Mouse (Mus musculus) embryo, embryonic 9.5 days (tissue): ENCODE results near the gene Mettl21a.
"Not testable (repeated sequence)": the region's sequence is repeated elsewhere in the genome, so short reads cannot be mapped to it uniquely, and the experiment has no call there.

Experiments
- DNase-seq: peaks from one replicate; pipeline ENCODE4 v3.0.0-alpha.2; 2017; ENCODE audit errors: extremely low spot score

Mettl21a gene

DNA sequence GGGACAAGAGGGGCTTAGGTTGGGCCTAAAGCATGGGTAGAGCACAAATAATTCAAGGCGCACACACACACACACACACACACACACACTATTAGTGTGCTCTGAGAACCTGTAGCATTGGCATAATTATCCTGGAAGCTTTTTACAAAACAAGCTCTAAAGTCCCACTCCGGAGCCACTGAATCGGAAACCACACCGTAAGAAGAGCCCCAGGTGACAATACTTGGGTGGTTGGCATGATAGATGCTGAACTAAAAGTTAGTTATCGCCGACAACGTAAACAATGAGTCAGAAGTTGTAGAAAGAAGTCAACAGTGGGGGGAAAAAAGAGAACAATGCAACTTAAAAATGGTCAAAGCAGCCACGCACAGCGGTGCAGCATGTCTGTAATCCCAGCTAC is 2.7 kb downstream of the Mettl21a start:
- DNase-seq: no peak

DNA sequence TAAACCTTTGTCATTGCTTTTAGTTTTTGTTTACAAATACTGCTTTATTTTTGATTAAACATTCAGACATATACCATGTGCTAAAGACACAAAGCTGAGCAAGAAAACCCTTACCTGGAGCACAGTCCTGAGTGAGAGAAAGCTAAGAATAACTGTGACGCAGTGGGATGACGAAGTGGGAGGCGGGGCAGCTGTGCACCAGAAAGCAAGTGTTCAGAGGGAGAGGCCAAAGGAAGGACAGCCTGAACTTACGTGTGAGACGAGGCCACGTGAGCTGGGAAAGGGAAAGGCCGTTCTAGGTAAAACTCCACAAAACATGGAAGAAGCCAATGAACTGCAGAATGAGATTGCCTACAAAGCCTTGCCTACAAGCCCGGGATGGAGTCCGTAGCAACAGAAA is 7.1 kb downstream of the Mettl21a start:
- DNase-seq: no peak

DNA sequence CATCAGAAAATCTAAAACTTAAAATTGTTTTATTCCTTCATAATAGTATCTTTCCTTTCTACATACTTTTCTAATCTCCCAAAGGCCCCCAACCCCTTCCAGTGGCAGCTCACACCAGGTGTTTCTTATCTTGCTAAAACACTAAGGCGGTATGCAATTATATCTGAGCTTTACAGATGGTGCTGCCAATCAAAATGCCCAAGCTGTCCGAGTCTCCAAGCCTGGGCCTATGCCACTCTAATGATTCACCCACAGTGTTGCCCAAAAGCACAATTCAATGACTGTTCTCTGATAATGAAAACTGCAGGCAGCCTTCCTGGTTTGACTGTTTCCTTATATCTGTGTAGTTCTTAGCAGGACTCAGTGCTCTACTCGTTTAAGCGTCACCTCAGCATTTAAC is 7.9 kb downstream of the Mettl21a start:
- no peak for DNase-seq

DNA sequence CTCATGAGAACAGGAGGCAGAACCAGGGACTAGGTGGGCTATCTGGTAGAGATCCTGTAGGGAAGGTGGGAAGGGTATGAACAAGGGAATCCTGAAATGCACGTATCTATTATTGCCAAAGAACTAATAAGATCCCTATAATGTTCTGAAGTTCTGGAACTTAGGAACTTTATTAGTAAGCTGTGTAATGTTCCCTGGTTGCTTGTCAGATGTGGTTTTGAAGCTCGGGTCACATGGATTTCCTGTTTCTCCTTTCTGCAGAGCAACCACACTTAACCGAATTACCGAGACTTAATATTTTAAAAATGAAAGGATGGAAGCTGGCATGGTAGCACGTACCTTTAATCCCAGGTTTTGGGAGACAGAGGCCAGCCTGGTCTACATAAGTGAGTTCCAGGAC is 13.7 kb downstream of the Mettl21a start:
- no peak for DNase-seq

DNA sequence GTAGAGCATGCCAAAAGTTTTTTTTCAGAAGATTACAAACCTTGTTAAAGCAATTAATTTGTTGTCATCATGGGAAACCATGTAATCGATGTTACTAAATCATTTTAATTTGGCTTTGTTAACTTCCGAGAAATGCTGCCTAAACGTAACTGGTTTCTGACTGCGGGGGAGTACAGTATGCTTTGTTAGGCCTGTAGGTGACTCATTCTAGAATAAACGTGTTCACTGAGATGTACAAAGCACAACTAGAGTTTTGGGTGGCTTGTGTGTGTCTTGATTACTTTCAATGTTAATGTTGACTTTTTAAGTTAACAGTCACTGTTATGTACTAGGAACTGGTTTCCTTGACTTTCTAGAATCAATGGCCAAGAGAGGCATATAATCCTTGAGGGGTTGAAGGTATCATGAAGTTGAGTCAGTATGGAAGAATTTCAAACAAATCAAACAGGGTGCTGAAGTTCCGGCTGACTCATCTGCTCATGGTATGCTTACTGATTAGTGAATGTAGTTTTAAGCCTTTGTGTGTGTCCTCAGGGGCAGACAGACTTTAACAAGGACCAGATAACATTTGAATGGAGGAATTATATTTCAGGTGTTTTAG is 15.7 kb downstream of the Mettl21a start:
- no peak for DNase-seq

DNA sequence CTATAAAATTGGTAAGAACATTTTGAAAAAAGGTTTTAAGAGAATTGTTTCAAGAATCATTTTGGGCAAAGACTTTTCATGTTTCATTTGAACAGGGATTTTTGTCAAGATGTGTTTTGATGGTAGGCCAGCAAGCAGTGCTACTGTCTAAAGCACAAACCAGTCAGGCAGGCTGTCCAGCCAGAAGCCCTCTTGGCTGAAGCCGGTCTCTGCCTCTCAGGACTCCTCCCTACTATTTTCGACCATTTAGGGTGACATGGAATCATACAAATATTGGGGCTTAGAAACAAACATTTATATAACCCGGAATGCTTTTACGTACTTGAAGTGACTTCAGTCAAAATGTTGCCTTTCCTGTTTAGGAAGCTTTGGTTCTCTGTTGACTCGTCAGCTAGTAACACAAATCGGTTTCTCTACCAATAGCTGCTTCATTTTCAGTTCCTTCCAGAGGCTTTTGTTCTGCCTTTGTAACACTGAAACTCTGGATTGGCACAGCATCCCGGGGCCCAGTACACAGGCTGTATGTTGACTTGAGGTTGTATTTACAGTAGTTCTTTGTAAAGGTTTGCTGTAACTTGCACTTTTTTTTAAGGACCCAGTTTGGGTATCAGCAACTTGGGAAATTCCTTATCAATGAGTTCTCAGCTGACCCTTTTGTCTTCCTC is 16.5 kb downstream of the Mettl21a start:
- DNase-seq: no peak

DNA sequence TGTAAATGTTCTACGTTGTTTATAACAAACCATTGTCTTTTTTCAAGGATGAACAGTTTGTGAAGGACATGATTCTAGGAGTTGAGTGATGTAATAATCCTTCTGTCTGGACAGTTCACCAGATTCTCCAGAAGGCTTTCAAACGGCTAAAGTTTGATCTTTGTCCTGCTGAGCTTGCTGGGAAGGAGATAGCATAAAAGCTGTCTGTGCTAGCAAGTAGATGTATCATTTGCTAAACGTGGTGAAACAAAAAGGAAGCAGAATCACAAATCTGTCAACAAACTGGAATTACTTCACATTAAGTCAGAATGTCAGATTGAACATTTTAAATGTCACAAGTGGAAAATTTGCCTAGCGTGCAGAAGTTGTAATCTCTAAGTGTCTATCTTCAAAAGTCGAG is 18.1 kb downstream of the Mettl21a start:
- DNase-seq: no peak

DNA sequence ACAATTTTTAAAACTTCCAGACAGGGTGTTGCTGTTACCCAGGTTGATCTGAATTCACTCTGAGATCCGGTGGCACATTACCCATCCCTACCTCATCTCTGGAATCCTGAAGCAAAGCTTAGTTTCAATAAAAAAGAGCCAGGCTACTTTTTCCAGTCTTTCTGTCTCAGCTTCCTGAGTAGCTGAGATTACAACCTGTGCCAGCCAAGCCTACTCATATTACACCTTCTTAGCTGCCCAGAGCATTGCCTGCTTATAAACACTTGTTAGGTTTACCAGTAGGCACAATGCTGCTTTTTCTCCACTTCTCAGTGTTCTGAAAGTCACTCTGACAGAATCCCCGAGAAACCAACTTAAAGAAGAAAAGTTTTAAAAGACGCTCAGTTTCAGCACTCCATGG is 38.2 kb downstream of the Mettl21a start:
- no peak for DNase-seq

DNA sequence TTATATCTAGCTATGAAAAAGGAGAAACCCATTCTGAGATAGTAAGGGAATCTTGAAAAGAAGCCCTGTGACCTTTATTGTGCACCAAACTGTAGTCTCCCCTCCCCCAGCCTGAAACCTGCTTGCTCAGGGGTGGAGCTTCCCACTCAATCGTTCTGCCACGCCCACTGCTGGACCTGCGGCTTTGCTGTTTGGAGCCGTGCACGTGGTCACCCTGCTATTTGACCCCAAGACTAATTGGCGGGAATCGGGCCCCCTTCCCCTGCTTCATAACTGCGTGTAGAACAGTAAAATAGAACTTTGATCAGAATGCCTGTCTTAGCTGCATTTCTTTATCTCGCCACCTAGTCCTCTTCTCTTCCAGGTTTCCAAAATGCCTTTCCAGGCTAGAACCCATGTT is 39.1 kb downstream of the Mettl21a start:
- DNase-seq: not testable (repeated sequence)

DNA sequence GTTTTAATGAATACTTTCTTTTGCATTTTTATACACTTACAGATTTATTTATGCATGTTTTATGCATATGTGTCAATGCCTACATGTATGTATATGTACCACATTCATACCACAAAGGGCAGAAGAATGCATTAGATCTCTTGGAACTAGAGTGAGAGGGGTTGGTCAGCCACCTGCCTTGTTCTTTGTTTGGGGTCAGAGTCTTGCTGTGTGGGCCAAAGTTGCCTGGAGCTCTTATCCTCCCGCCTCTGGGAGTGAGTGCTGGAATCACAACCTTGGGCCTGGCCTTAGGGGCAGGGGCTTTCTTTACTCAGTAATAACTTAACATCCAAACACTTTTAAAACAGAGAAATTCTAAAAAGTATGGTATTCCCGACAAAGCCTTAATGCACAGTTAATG is 40.3 kb downstream of the Mettl21a start:
- DNase-seq: no peak

DNA sequence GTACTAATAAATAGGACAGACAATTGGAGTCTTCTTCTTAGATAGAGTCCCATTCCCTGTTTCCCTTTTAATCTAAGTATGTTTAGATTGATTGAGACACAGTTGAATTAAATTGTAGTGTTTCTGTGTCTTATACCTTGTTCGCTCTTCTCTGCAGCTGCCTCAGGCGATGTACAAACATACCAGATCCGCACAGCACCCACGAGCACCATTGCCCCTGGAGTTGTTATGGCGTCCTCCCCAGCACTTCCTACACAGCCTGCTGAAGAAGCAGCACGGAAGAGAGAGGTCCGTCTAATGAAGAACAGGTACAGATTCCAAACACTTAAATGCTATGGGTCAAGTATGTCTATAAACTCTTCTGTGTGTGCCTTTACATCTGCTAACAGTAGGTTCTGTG is 41.0 kb downstream of the Mettl21a start:
- DNase-seq: no peak

DNA sequence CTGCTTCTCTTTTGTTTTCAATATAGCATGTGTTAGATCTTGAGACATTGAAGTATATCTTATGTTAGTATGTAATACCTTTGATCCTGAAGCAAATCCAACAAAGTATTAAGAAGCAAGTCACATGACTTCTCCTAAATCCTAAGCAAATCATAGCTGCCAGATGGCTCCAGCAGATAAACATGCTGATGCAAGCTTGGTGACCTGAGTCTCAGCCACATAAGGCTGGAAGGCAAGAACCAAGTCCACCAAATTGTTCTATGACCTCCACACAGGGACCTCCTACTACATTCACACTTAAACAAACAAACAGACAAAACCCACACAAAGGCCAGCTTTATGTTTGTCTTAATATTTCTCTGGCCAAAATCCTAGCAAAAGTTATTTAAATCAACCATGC is 48.8 kb downstream of the Mettl21a start:
- no peak for DNase-seq

DNA sequence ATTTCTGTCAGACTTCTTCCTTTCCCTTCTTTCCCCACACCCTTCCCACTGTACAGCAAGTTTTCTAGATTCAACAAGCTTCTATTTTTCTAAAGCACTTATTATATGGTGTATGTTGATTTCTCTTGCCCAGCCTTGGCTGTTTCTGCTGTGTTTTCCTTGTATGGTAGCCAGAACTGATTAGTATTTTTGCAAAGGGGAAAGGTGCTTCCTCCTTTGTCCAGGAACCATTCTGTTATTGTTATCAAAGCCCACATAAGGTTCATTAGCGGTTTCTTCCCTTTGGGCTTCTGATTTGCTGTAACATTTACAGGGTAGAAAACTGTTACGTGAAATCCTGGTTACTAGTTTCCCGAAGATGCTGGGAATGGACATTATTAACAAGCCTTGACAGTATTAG is 56.9 kb downstream of the Mettl21a start:
- no peak for DNase-seq
